Mouse (Mus musculus): ENCODE results near the gene Synj1.
A peak's percentile ranks its signal among the peaks of the same experiment; 100 is the strongest.

DNA sequence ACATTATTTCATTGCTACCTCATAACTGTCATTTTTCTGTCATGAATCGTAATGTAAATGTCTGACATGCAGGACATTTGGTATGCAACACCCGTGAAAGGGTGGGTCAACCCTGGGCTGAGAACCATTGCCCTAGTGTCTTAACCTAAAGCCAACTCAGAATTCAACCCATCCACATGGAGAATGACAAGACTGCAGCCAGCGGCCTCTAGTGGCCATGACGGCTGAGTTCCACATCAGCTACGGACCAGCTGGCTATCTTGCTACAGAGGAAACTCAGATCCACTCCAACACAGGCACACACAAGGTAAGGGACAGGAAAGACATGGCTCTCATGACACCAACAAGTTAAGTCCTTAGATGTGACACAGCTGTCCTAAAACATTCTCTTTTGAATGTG lies 85.6 kb downstream of the Synj1 start:
- TF ChIP-seq CTCF (IDR thresholded peaks at IDR 0.05; ENCODE audit: extremely low read depth, insufficient read depth, insufficient read length, insufficient replicate concordance): peak; percentile 53; the same call in 1 of the 2 replicates
- no peak for TF ChIP-seq POLR2A (IDR thresholded peaks at IDR 0.05; ENCODE audit: low read depth, low read length)
